Mouse (Mus musculus): ENCODE data around the gene Thoc6. TPM values are rescaled to one million over a fixed set of nuclear protein-coding genes. Genes with fewer than 3 reads are reported as not detected.

The Thoc6 gene
- polyA plus RNA-seq, 1 experiment from 2014 or later = 44.8 TPM

Other genes starting within 250 kb of the Thoc6 start
- not detected in 2 replicates for gene Vmn2r117, start 194.2 kb downstream of the Thoc6 start, polyA plus RNA-seq (2015; fragmentation: Nextera tagmentation; extraction: Ambion mirVana)
- gene Zfp213, start 109.6 kb downstream of the Thoc6 start, polyA plus RNA-seq (2015; fragmentation: Nextera tagmentation; extraction: Ambion mirVana) = 18.0 and 20.4 TPM in 2 replicates
- 26.6 and 28.7 TPM in 2 replicates for gene Zfp13, start 74.4 kb downstream of the Thoc6 start, polyA plus RNA-seq (2015; fragmentation: Nextera tagmentation; extraction: Ambion mirVana)
- gene Zscan10, start 73.0 kb downstream of the Thoc6 start, polyA plus RNA-seq (2015; fragmentation: Nextera tagmentation; extraction: Ambion mirVana) = not detected in 2 replicates
- gene Mmp25, start 28.6 kb downstream of the Thoc6 start, polyA plus RNA-seq (2015; fragmentation: Nextera tagmentation; extraction: Ambion mirVana) = 1.1 TPM in 2 replicates
- gene Bicdl2, start 13.4 kb downstream of the Thoc6 start, polyA plus RNA-seq (2015; fragmentation: Nextera tagmentation; extraction: Ambion mirVana) = 0.16 TPM in 1 of 2 replicates, not detected in the other
- gene Hcfc1r1, start 286 bp downstream of the Thoc6 start, polyA plus RNA-seq (2015; fragmentation: Nextera tagmentation; extraction: Ambion mirVana) = 84.9 and 90.9 TPM in 2 replicates
- gene Tnfrsf12a, start 3.6 kb upstream of the Thoc6 start, polyA plus RNA-seq (2015; fragmentation: Nextera tagmentation; extraction: Ambion mirVana) = 1.4 and 2.9 TPM in 2 replicates
- gene Cldn6, start 5.4 kb upstream of the Thoc6 start, polyA plus RNA-seq (2015; fragmentation: Nextera tagmentation; extraction: Ambion mirVana) = 0.15 and 0.17 TPM in 2 replicates
- gene Cldn9, start 10.1 kb upstream of the Thoc6 start, polyA plus RNA-seq (2015; fragmentation: Nextera tagmentation; extraction: Ambion mirVana) = 0.32 and 1.1 TPM in 2 replicates
- 0.30 TPM in 1 of 2 replicates, not detected in the other for gene 1520401A03Rik, start 48.9 kb upstream of the Thoc6 start, polyA plus RNA-seq (2015; fragmentation: Nextera tagmentation; extraction: Ambion mirVana)
- 21.4 and 26.5 TPM in 2 replicates for gene Pkmyt1, start 52.5 kb upstream of the Thoc6 start, polyA plus RNA-seq (2015; fragmentation: Nextera tagmentation; extraction: Ambion mirVana)
- 55.8 and 56.8 TPM in 2 replicates for gene Paqr4, start 67.0 kb upstream of the Thoc6 start, polyA plus RNA-seq (2015; fragmentation: Nextera tagmentation; extraction: Ambion mirVana)
- gene Kremen2, start 72.0 kb upstream of the Thoc6 start, polyA plus RNA-seq (2015; fragmentation: Nextera tagmentation; extraction: Ambion mirVana) = 0.57 and 0.66 TPM in 2 replicates
- 238 and 243 TPM in 2 replicates for gene Flywch1, start 97.7 kb upstream of the Thoc6 start, polyA plus RNA-seq (2015; fragmentation: Nextera tagmentation; extraction: Ambion mirVana)
- 63.9 and 70.5 TPM in 2 replicates for gene Flywch2, start 112.2 kb upstream of the Thoc6 start, polyA plus RNA-seq (2015; fragmentation: Nextera tagmentation; extraction: Ambion mirVana)
- 639 and 664 TPM in 2 replicates for gene Srrm2, start 116.7 kb upstream of the Thoc6 start, polyA plus RNA-seq (2015; fragmentation: Nextera tagmentation; extraction: Ambion mirVana)
- 1,286 and 1,324 TPM in 2 replicates for gene Elob, start 155.3 kb upstream of the Thoc6 start, polyA plus RNA-seq (2015; fragmentation: Nextera tagmentation; extraction: Ambion mirVana)
- 0.30 and 0.36 TPM in 2 replicates for gene Prss33, start 162.2 kb upstream of the Thoc6 start, polyA plus RNA-seq (2015; fragmentation: Nextera tagmentation; extraction: Ambion mirVana)
- not detected in 2 replicates for gene Prss32, start 170.0 kb upstream of the Thoc6 start, polyA plus RNA-seq (2015; fragmentation: Nextera tagmentation; extraction: Ambion mirVana)
- gene Prss41, start 170.3 kb upstream of the Thoc6 start, polyA plus RNA-seq (2015; fragmentation: Nextera tagmentation; extraction: Ambion mirVana) = 0.94 and 1.5 TPM in 2 replicates
- gene Prss21, start 194.2 kb upstream of the Thoc6 start, polyA plus RNA-seq (2015; fragmentation: Nextera tagmentation; extraction: Ambion mirVana) = not detected in 2 replicates
- gene Dcpp1, start 207.0 kb upstream of the Thoc6 start, polyA plus RNA-seq (2015; fragmentation: Nextera tagmentation; extraction: Ambion mirVana) = not detected in 2 replicates
- gene Dcpp2, start 207.0 kb upstream of the Thoc6 start, polyA plus RNA-seq (2015; fragmentation: Nextera tagmentation; extraction: Ambion mirVana) = not detected in 2 replicates
- gene Dcpp3, start 243.6 kb upstream of the Thoc6 start, polyA plus RNA-seq (2015; fragmentation: Nextera tagmentation; extraction: Ambion mirVana) = not detected in 2 replicates